Mouse (Mus musculus): ENCODE data around the gene Msto1. TPM values are rescaled to one million over a fixed set of nuclear protein-coding genes. Genes with fewer than 3 reads are reported as not detected.
"Not testable (repeated sequence)": the region's sequence is repeated elsewhere in the genome, so short reads cannot be mapped to it uniquely, and the experiment has no call there.

The Msto1 gene
- polyA plus RNA-seq, 1 experiment from 2014 or later, result 40.5 TPM

GRCm38 (mm10) chr3:88914384-88914810, 598 bp upstream of the Msto1 start:
- Histone ChIP-seq H3K9me3 (ENCODE audit: control insufficient read depth, low read depth, low read length) (no peaks in the 10 kb centered on the region), H3K9ac (replicated peaks; ENCODE audit: low read depth, low read length) (peak overlapping the region; percentile 60), H3K36me3 (ENCODE audit: control insufficient read depth, insufficient read depth, low read length) (peaks cover 26% of the 10 kb centered on the region), H3K4me2 (replicated peaks; ENCODE audit: low read depth, low read length) (peak overlapping the region; percentile 69), H3K27me3 (ENCODE audit: control insufficient read depth, insufficient read depth, low read length) (no peaks in the 10 kb centered on the region), H3K4me1 (ENCODE audit: control insufficient read depth, insufficient read depth, low read length) (no peaks in the 10 kb centered on the region), H3K27ac (ENCODE audit: low read length) (peak overlapping the region; percentile 84), H3K4me3 (ENCODE audit: low read depth, low read length) (peak overlapping the region; percentile 66)
- WGBS, result 26% methylated on average over 8 of the region's 8 CpGs
- no peak for ATAC-seq (ENCODE audit: insufficient number of reproducible peaks, insufficient read depth, low FRiP score, low read depth)

- ATAC-seq (ENCODE audit: insufficient number of reproducible peaks, insufficient read depth, low FRiP score, low read depth), result no peak
- no peaks in the 10 kb centered on the region for H3K4me1 ChIP-seq (ENCODE audit: control insufficient read depth, insufficient read depth, low read length)
- no peak overlapping the region for H3K4me3 ChIP-seq (ENCODE audit: low read depth, low read length)
- WGBS, result 82% methylated on average over 7 of the region's 7 CpGs
- no peak overlapping the region for H3K27ac ChIP-seq (ENCODE audit: low read length)
- H3K9me3 ChIP-seq (ENCODE audit: control insufficient read depth, low read depth, low read length), result no peaks in the 10 kb centered on the region
- peak overlapping the region; percentile 69; the same call in 1 of the 2 replicates for H3K4me2 ChIP-seq (replicated peaks; ENCODE audit: low read depth, low read length)
- H3K27me3 ChIP-seq (ENCODE audit: control insufficient read depth, insufficient read depth, low read length), result no peaks in the 10 kb centered on the region
- no peak overlapping the region for H3K9ac ChIP-seq (replicated peaks; ENCODE audit: low read depth, low read length)
- peaks cover 41% of the 10 kb centered on the region for H3K36me3 ChIP-seq (ENCODE audit: control insufficient read depth, insufficient read depth, low read length)
Observed at GRCm38 (mm10) chr3:88912585-88912984, 1.2 kb downstream of the Msto1 start.

GRCm38 (mm10) chr3:88906393-88907159, 7.2 kb downstream of the Msto1 start:
- WGBS, result 86% methylated on average over 6 of the region's 6 CpGs
- Histone ChIP-seq H3K4me2 (replicated peaks; ENCODE audit: low read depth, low read length) (no peak overlapping the region), H3K27ac (ENCODE audit: low read length) (no peak overlapping the region), H3K4me1 (ENCODE audit: control insufficient read depth, insufficient read depth, low read length) (no peaks in the 10 kb centered on the region), H3K4me3 (ENCODE audit: low read depth, low read length) (no peak overlapping the region), H3K9me3 (ENCODE audit: control insufficient read depth, low read depth, low read length) (no peaks in the 10 kb centered on the region), H3K9ac (replicated peaks; ENCODE audit: low read depth, low read length) (no peak overlapping the region), H3K36me3 (ENCODE audit: control insufficient read depth, insufficient read depth, low read length) (peaks cover 90% of the 10 kb centered on the region), H3K27me3 (ENCODE audit: control insufficient read depth, insufficient read depth, low read length) (no peaks in the 10 kb centered on the region)
- no peak for ATAC-seq (ENCODE audit: insufficient number of reproducible peaks, insufficient read depth, low FRiP score, low read depth)

GRCm38 (mm10) chr3:88905741-88906140, 8.1 kb downstream of the Msto1 start:
- H3K4me1 ChIP-seq (ENCODE audit: control insufficient read depth, insufficient read depth, low read length), result no peaks in the 10 kb centered on the region
- no peak overlapping the region for H3K4me2 ChIP-seq (replicated peaks; ENCODE audit: low read depth, low read length)
- H3K9ac ChIP-seq (replicated peaks; ENCODE audit: low read depth, low read length), result no peak overlapping the region
- H3K27me3 ChIP-seq (ENCODE audit: control insufficient read depth, insufficient read depth, low read length), result no peaks in the 10 kb centered on the region
- H3K4me3 ChIP-seq (ENCODE audit: low read depth, low read length), result no peak overlapping the region
- ATAC-seq (ENCODE audit: insufficient number of reproducible peaks, insufficient read depth, low FRiP score, low read depth), result no peak
- 92% methylated on average over 2 of the region's 2 CpGs for WGBS
- H3K9me3 ChIP-seq (ENCODE audit: control insufficient read depth, low read depth, low read length), result no peaks in the 10 kb centered on the region
- peaks cover 87% of the 10 kb centered on the region for H3K36me3 ChIP-seq (ENCODE audit: control insufficient read depth, insufficient read depth, low read length)
- H3K27ac ChIP-seq (ENCODE audit: low read length), result no peak overlapping the region

GRCm38 (mm10) chr3:88905209-88905608, 8.6 kb downstream of the Msto1 start:
- Histone ChIP-seq H3K9me3 (ENCODE audit: control insufficient read depth, low read depth, low read length) (no peaks in the 10 kb centered on the region), H3K27ac (ENCODE audit: low read length) (no peak overlapping the region), H3K4me3 (ENCODE audit: low read depth, low read length) (no peak overlapping the region), H3K9ac (replicated peaks; ENCODE audit: low read depth, low read length) (no peak overlapping the region), H3K36me3 (ENCODE audit: control insufficient read depth, insufficient read depth, low read length) (peaks cover 81% of the 10 kb centered on the region), H3K27me3 (ENCODE audit: control insufficient read depth, insufficient read depth, low read length) (no peaks in the 10 kb centered on the region), H3K4me2 (replicated peaks; ENCODE audit: low read depth, low read length) (no peak overlapping the region), H3K4me1 (ENCODE audit: control insufficient read depth, insufficient read depth, low read length) (no peaks in the 10 kb centered on the region)
- no peak for ATAC-seq (ENCODE audit: insufficient number of reproducible peaks, insufficient read depth, low FRiP score, low read depth)
- WGBS, result 87% methylated on average over 6 of the region's 6 CpGs

GRCm38 (mm10) chr3:88904803-88905202, 9.0 kb downstream of the Msto1 start:
- WGBS, result 85% methylated on average over 3 of the region's 3 CpGs
- no peak for ATAC-seq (ENCODE audit: insufficient number of reproducible peaks, insufficient read depth, low FRiP score, low read depth)
- Histone ChIP-seq H3K4me1 (ENCODE audit: control insufficient read depth, insufficient read depth, low read length) (no peaks in the 10 kb centered on the region), H3K27me3 (ENCODE audit: control insufficient read depth, insufficient read depth, low read length) (no peaks in the 10 kb centered on the region), H3K27ac (ENCODE audit: low read length) (no peak overlapping the region), H3K36me3 (ENCODE audit: control insufficient read depth, insufficient read depth, low read length) (peaks cover 77% of the 10 kb centered on the region), H3K9ac (replicated peaks; ENCODE audit: low read depth, low read length) (no peak overlapping the region), H3K9me3 (ENCODE audit: control insufficient read depth, low read depth, low read length) (no peaks in the 10 kb centered on the region), H3K4me2 (replicated peaks; ENCODE audit: low read depth, low read length) (no peak overlapping the region), H3K4me3 (ENCODE audit: low read depth, low read length) (no peak overlapping the region)

- H3K27me3 ChIP-seq (ENCODE audit: control insufficient read depth, insufficient read depth, low read length); H3K9me3 ChIP-seq (ENCODE audit: control insufficient read depth, low read depth, low read length); ATAC-seq (ENCODE audit: insufficient number of reproducible peaks, insufficient read depth, low FRiP score, low read depth); H3K4me3 ChIP-seq (ENCODE audit: low read depth, low read length); H3K4me1 ChIP-seq (ENCODE audit: control insufficient read depth, insufficient read depth, low read length); H3K36me3 ChIP-seq (ENCODE audit: control insufficient read depth, insufficient read depth, low read length); H3K27ac ChIP-seq (ENCODE audit: low read length); H3K9ac ChIP-seq (replicated peaks; ENCODE audit: low read depth, low read length); H3K4me2 ChIP-seq (replicated peaks; ENCODE audit: low read depth, low read length): not testable (repeated sequence)
- WGBS, result 95% methylated on average over 7 of the region's 7 CpGs
Observed at GRCm38 (mm10) chr3:88893011-88893410, 20.8 kb downstream of the Msto1 start.

- H3K27ac ChIP-seq (ENCODE audit: low read length); H3K27me3 ChIP-seq (ENCODE audit: control insufficient read depth, insufficient read depth, low read length); H3K4me3 ChIP-seq (ENCODE audit: low read depth, low read length); H3K4me2 ChIP-seq (replicated peaks; ENCODE audit: low read depth, low read length); H3K36me3 ChIP-seq (ENCODE audit: control insufficient read depth, insufficient read depth, low read length); H3K9ac ChIP-seq (replicated peaks; ENCODE audit: low read depth, low read length); H3K4me1 ChIP-seq (ENCODE audit: control insufficient read depth, insufficient read depth, low read length); ATAC-seq (ENCODE audit: insufficient number of reproducible peaks, insufficient read depth, low FRiP score, low read depth); H3K9me3 ChIP-seq (ENCODE audit: control insufficient read depth, low read depth, low read length): not testable (repeated sequence)
- 95% methylated on average over 4 of the region's 4 CpGs for WGBS
Observed at GRCm38 (mm10) chr3:88882536-88882935, 31.3 kb downstream of the Msto1 start.

- not testable (repeated sequence) for ATAC-seq (ENCODE audit: insufficient number of reproducible peaks, insufficient read depth, low FRiP score, low read depth); H3K4me3 ChIP-seq (ENCODE audit: low read depth, low read length); H3K4me2 ChIP-seq (replicated peaks; ENCODE audit: low read depth, low read length); H3K9ac ChIP-seq (replicated peaks; ENCODE audit: low read depth, low read length); H3K9me3 ChIP-seq (ENCODE audit: control insufficient read depth, low read depth, low read length); H3K27ac ChIP-seq (ENCODE audit: low read length); H3K4me1 ChIP-seq (ENCODE audit: control insufficient read depth, insufficient read depth, low read length); H3K27me3 ChIP-seq (ENCODE audit: control insufficient read depth, insufficient read depth, low read length)
- peaks cover 13% of the 10 kb centered on the region for H3K36me3 ChIP-seq (ENCODE audit: control insufficient read depth, insufficient read depth, low read length)
- WGBS, result no CpG with 5 or more reads among the region's 4 CpGs
Observed at GRCm38 (mm10) chr3:88868449-88868848, 45.4 kb downstream of the Msto1 start.
